Mouse (Mus musculus): ENCODE data around the gene Usp12.
A peak's percentile ranks its signal among the peaks of the same experiment; 100 is the strongest.
"Not testable (repeated sequence)": the region's sequence is repeated elsewhere in the genome, so short reads cannot be mapped to it uniquely, and the experiment has no call there.

Usp12 gene

GRCm38 (mm10) chr5:146736970-146737495, 57.8 kb downstream of the Usp12 start:
- DNase-seq (ENCODE audit: low spot score): no peak

- no peak for DNase-seq (ENCODE audit: low spot score)
Measured at GRCm38 (mm10) chr5:146736348-146736747, 58.5 kb downstream of the Usp12 start.

GRCm38 (mm10) chr5:146735054-146735453, 59.8 kb downstream of the Usp12 start:
- DNase-seq (ENCODE audit: low spot score): not testable (repeated sequence)

- no peak for DNase-seq (ENCODE audit: low spot score)
Measured at GRCm38 (mm10) chr5:146733888-146734640, 60.7 kb downstream of the Usp12 start.

- no peak for DNase-seq (ENCODE audit: low spot score)
Measured at GRCm38 (mm10) chr5:146733372-146733771, 61.4 kb downstream of the Usp12 start.

- no peak for DNase-seq (ENCODE audit: low spot score)
Measured at GRCm38 (mm10) chr5:146727006-146727405, 67.8 kb downstream of the Usp12 start.

- DNase-seq (ENCODE audit: low spot score): no peak
Measured at GRCm38 (mm10) chr5:146724956-146725355, 69.8 kb downstream of the Usp12 start.

GRCm38 (mm10) chr5:146723452-146723851, 71.4 kb downstream of the Usp12 start:
- DNase-seq (ENCODE audit: low spot score): peak; percentile 30

GRCm38 (mm10) chr5:146722226-146722625, 72.6 kb downstream of the Usp12 start:
- no peak for DNase-seq (ENCODE audit: low spot score)

- no peak for DNase-seq (ENCODE audit: low spot score)
Measured at GRCm38 (mm10) chr5:146719584-146720356, 75.0 kb downstream of the Usp12 start.

GRCm38 (mm10) chr5:146713836-146714235, 81.0 kb downstream of the Usp12 start:
- DNase-seq (ENCODE audit: low spot score): no peak

- DNase-seq (ENCODE audit: low spot score): peak; percentile 45
Measured at GRCm38 (mm10) chr5:146713088-146713487, 81.7 kb downstream of the Usp12 start.

- DNase-seq (ENCODE audit: low spot score): peak; percentile 54
Measured at GRCm38 (mm10) chr5:146712282-146712918, 82.4 kb downstream of the Usp12 start.

GRCm38 (mm10) chr5:146709361-146709760, 85.4 kb downstream of the Usp12 start:
- DNase-seq (ENCODE audit: low spot score): no peak

- peak; percentile 90 for DNase-seq (ENCODE audit: low spot score)
Measured at GRCm38 (mm10) chr5:146705815-146706408, 88.9 kb downstream of the Usp12 start.

- no peak for DNase-seq (ENCODE audit: low spot score)
Measured at GRCm38 (mm10) chr5:146705411-146705810, 89.4 kb downstream of the Usp12 start.

- DNase-seq (ENCODE audit: low spot score): no peak
Measured at GRCm38 (mm10) chr5:146704241-146704640, 90.6 kb downstream of the Usp12 start.

GRCm38 (mm10) chr5:146703710-146704121, 91.1 kb downstream of the Usp12 start:
- no peak for DNase-seq (ENCODE audit: low spot score)

- no peak for DNase-seq (ENCODE audit: low spot score)
Measured at GRCm38 (mm10) chr5:146700099-146700498, 94.7 kb downstream of the Usp12 start.

GRCm38 (mm10) chr5:146699433-146700019, 95.3 kb downstream of the Usp12 start:
- no peak for DNase-seq (ENCODE audit: low spot score)

GRCm38 (mm10) chr5:146695543-146695942, 99.3 kb downstream of the Usp12 start:
- no peak for DNase-seq (ENCODE audit: low spot score)

- no peak for DNase-seq (ENCODE audit: low spot score)
Measured at GRCm38 (mm10) chr5:146692976-146693361, 101.8 kb downstream of the Usp12 start.

All from retina, embryonic 14.5 days (tissue).